ENCODE assay signal across 23 mouse cellular contexts in the genomic region with DNA sequence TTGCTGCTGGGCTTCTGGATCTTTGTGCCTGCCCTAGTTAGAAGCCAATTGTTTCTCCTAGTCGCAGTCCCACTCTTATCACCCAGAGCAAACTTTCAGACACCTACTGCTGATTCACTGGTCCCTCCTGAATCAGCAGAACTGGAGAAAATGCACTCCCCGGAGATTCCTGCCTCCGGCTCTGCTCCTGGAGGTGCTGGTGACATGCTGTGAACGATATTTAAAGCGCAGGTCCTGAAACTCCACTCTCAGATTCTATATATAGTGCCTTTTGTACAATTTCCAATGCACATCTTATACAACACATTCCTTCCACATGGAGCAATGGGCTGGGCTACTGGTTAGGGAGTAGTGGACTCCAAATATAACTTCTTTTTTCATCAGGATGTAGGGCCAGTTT.
DNase-seq lines count a peak whose midpoint lies in the region; ATAC-seq and TF ChIP-seq lines count a peak whose summit lies in the region.
"Had no signal": no experiment of that assay in that cellular context is flagged by ENCODE, and none has a peak within 500 bp of the region (broad histone marks: within the 10 kb centered on the region; RNA-seq: fewer than 3 reads in every experiment).

No protein-coding gene starts in this region.

- H3K27me3 ChIP-seq in heart, embryonic 10.5 days (ENCODE audit: insufficient read depth, poor library complexity, severe bottlenecking), result no peaks in the 10 kb centered on the region
- H3K27me3 ChIP-seq in heart, postnatal 0 days (ENCODE audit: control insufficient read depth, insufficient read depth, low read length), result no peaks in the 10 kb centered on the region
- H3K27me3 ChIP-seq: embryonic facial prominence, embryonic 15.5 days; hindbrain, embryonic 13.5 days; stomach, embryonic 15.5 days had no signal

- H3K36me3 ChIP-seq in heart, embryonic 10.5 days, result no peaks in the 10 kb centered on the region
- no peaks in the 10 kb centered on the region for H3K36me3 ChIP-seq in heart, postnatal 0 days (replicated peaks; ENCODE audit: control insufficient read depth, insufficient read depth, low read length)
- H3K36me3 ChIP-seq: embryonic facial prominence, embryonic 15.5 days; forebrain, embryonic 10.5 days; G1E; hindbrain, embryonic 13.5 days; stomach, embryonic 15.5 days had no signal

- peak; percentile 49; the same call in 1 of the 2 replicates for ATAC-seq in heart, postnatal 0 days (ENCODE audit: insufficient read depth, low read depth)
- ATAC-seq: inflammation-experienced regulatory T-cells, adult 6 months had no signal

- H3K4me2 ChIP-seq in heart, postnatal 0 days (ENCODE audit: low read depth, low read length), result peak overlapping the region; percentile 22
- H3K4me2 ChIP-seq: embryonic facial prominence, embryonic 15.5 days; hindbrain, embryonic 13.5 days; midbrain, embryonic 11.5 days; stomach, embryonic 15.5 days had no signal

- 11% methylated on average over 5 of the region's 5 CpGs for WGBS in heart, embryonic 10.5 days
- 16% methylated on average over 5 of the region's 5 CpGs for WGBS in heart, postnatal 0 days

- peak overlapping the region; percentile 32; the same call in 1 of the 2 replicates for H3K4me3 ChIP-seq in heart, embryonic 10.5 days
- no peak overlapping the region for H3K4me3 ChIP-seq in heart, postnatal 0 days (ENCODE audit: low read depth, low read length)
- H3K4me3 ChIP-seq: embryonic facial prominence, embryonic 15.5 days; forebrain, embryonic 10.5 days; hindbrain, embryonic 13.5 days; stomach, embryonic 15.5 days had no signal

- no peak for TF ChIP-seq CTCF in heart, postnatal 0 days (IDR thresholded peaks at IDR 0.05; ENCODE audit: low read depth)

- DNase-seq in heart, embryonic 10.5 days (ENCODE audit: low spot score), result peak; percentile 83
- DNase-seq in heart, postnatal 36 days, result no peak
- DNase-seq in heart, postnatal 0 days (ENCODE audit: low spot score), result peak; percentile 13
- no peak for DNase-seq in heart, adult 8-10 months (ENCODE audit: low spot score)
- DNase-seq in frontal cortex, postnatal 25 days (ENCODE audit: low spot score in 2 of 2), result peak; percentile 12 to 30
- peak; percentile 48 to 51 for DNase-seq in left cerebral cortex, postnatal 36 days (ENCODE audit: low spot score in 2 of 2)
- DNase-seq in thymus, adult 18-20 months, result no peak
- no peak for DNase-seq in embryo, embryonic 11 days
- DNase-seq: adrenal gland, postnatal 25 days; cerebellum, adult 11-12 months; cerebellum, postnatal 14 days; gastrocnemius, postnatal 36 days; kidney, adult 2 months; kidney, postnatal 10 days; retina, postnatal 1 day had no signal

- H3K27ac ChIP-seq in heart, embryonic 10.5 days, result peak overlapping the region; percentile 70
- H3K27ac ChIP-seq in heart, postnatal 0 days (ENCODE audit: low read depth), result no peak overlapping the region
- H3K27ac ChIP-seq: embryonic facial prominence, embryonic 15.5 days; forebrain, embryonic 10.5 days; hindbrain, embryonic 13.5 days; liver, embryonic 14.5 days; stomach, embryonic 15.5 days had no signal

- H3K4me1 ChIP-seq in heart, embryonic 10.5 days, result peaks cover 16% of the 10 kb centered on the region
- H3K4me1 ChIP-seq in heart, postnatal 0 days (ENCODE audit: control insufficient read depth, insufficient read depth), result no peaks in the 10 kb centered on the region; the same call in 1 of the 2 replicates
- H3K4me1 ChIP-seq: embryonic facial prominence, embryonic 15.5 days; hindbrain, embryonic 13.5 days; stomach, embryonic 15.5 days had no signal

- no peak for TF ChIP-seq EP300 in heart, postnatal 0 days (IDR thresholded peaks at IDR 0.05; ENCODE audit: low read depth)

- no peak overlapping the region for H3K9ac ChIP-seq in heart, postnatal 0 days (replicated peaks; ENCODE audit: low read depth, low read length)
- H3K9ac ChIP-seq: embryonic facial prominence, embryonic 15.5 days; hindbrain, embryonic 13.5 days; liver, embryonic 14.5 days; stomach, embryonic 15.5 days had no signal

- intact Hi-C loops in heart, postnatal 36 days (cut with DNase I), result no loop called here
- intact Hi-C loops in left cerebral cortex, postnatal 36 days (cut with DNase I), result no loop called here

- no peaks in the 10 kb centered on the region for H3K9me3 ChIP-seq in heart, embryonic 10.5 days
- no peaks in the 10 kb centered on the region for H3K9me3 ChIP-seq in heart, postnatal 0 days (replicated peaks; ENCODE audit: control insufficient read depth, low read length)
- H3K9me3 ChIP-seq: embryonic facial prominence, embryonic 15.5 days; forebrain, embryonic 10.5 days; hindbrain, embryonic 13.5 days; stomach, embryonic 15.5 days had no signal

Comparison
In these comparisons a context has a peak if more than half of its experiments do, and no peak if none do; other contexts are left out.
1. DNase-seq: peak in heart, embryonic 10.5 days (single experiment), heart, postnatal 0 days (single experiment), frontal cortex, postnatal 25 days (2 of 2) and left cerebral cortex, postnatal 36 days (2 of 2); none in heart, postnatal 36 days (0 of 2), heart, adult 8-10 months (single experiment), thymus, adult 18-20 months (0 of 2) and embryo, embryonic 11 days (single experiment).